Mouse (Mus musculus) CD8-positive naive resting alpha-beta T cell, adult 57 days (primary cell): ENCODE measurements around the gene Ttc29. TPM values are rescaled to one million over a fixed set of nuclear protein-coding genes. Genes with fewer than 3 reads are reported as not detected.

Experiments used
- total RNA-seq: library from RNA; stranded (reverse); gene quantifications from one replicate; pipeline ENCODE4 v1.2.4, GENCODE M21; 2023

Ttc29 gene
- not detected for total RNA-seq

GRCm38 (mm10) chr8:78213074-78213473 is at the start of gene Ttc29:
Ttc29 (plus strand) TSS chr8:78213297.

GRCm38 (mm10) chr8:78436071-78436651 is 223.1 kb downstream of the Ttc29 start, which contains the start of gene Pou4f2:
Pou4f2 (minus strand) TSS chr8:78436645.

Other genes with a start within 250 kb of the Ttc29 start
- not detected for gene Pou4f2, start 223.3 kb downstream of the Ttc29 start, total RNA-seq